Mouse (Mus musculus) ES-E14 (cell line): ENCODE data around the gene Asic2.

Experiments used
- CHD2 ChIP-seq: IDR thresholded peaks from 2 replicates; pipeline ENCODE4 v1.6.1; 2014; ENCODE audit warnings: mild to moderate bottlenecking, low read depth, low read length, inconsistent platforms
- MAFK ChIP-seq: IDR thresholded peaks from 2 replicates; pipeline ENCODE4 v1.6.1; 2014; ENCODE audit warnings: mild to moderate bottlenecking, low read depth, low read length, inconsistent platforms; ENCODE audit not compliant: insufficient read depth
- ZC3H11A ChIP-seq: IDR thresholded peaks from 2 replicates; pipeline ENCODE4 v1.6.1; 2012; ENCODE audit warnings: low read depth, mild to moderate bottlenecking, inconsistent platforms, low read length, borderline replicate concordance
- ZNF384 ChIP-seq: IDR thresholded peaks from 2 replicates; pipeline ENCODE4 v1.6.1; 2012; ENCODE audit warnings: low read depth, low read length, inconsistent platforms

- TF ChIP-seq ZC3H11A = no peak
- TF ChIP-seq CHD2 = no peak
- no peak for TF ChIP-seq MAFK
- TF ChIP-seq ZNF384 = no peak
These were observed 20.2 kb downstream of the Asic2 start for GRCm38 (mm10) chr11:81948021-81948420.
